Mouse (Mus musculus) cerebellum, postnatal 36 days (tissue): Measurements from ENCODE around the gene Agpat2.
A peak's percentile ranks its signal among the peaks of the same experiment; 100 is the strongest.

Experiments used
- DNase-seq, 2 experiments: peaks; one replicate each; pipeline ENCODE4 v3.0.0; 2021 to 2022; ENCODE audit warnings: mixed read lengths in 2 of 2

Agpat2 gene

DNA sequence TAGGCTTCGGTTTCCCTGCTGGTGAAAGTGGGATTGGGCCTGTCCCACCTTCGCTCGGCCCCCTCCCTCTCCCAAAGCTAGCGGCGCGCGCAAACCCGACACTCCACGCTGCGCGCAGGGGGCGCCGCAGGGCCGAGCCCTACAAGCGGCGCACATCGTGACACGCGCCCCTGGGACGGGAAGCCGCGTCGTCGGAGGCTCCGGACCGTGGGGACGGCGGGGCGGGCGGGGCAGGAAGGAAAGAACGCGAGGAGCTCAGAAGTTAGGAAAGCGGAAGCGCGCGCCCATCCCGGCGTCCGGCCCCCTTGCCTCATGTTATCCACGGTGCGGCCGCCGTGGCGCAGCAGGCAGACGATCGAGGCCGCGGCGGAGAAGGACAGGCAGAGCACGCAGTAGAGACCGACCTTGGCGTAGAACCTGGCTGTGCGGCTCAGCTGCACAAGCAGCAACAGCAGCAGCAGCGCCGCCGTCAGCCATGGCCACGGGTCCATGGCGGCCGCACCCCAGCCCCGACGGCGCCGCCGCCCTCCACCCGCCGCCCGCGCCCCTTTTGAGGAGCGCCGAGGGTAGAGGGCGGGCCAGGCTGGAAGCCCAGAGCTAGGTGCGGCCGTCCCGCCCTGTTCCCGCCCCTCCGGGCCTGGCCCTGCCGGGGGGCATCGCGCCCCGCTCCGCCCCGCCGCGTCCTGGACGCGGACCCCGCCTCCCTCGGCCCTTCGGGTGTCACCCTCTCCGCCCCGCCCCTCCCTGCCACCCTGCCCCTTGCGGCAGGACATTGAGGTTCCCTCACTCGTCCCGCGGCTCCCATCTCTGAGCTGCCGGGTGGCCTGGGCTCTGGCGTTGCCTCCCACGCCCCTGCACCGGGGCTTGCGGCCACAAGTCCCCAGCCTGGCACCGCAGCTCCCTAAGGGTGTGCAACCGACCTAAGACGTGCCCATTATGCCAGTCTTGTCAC lies at the start of gene Agpat2:
Gene Agpat2 (minus strand): TSS at position 698 of the 952 bp plus-strand sequence.
- DNase-seq = no peak

DNA sequence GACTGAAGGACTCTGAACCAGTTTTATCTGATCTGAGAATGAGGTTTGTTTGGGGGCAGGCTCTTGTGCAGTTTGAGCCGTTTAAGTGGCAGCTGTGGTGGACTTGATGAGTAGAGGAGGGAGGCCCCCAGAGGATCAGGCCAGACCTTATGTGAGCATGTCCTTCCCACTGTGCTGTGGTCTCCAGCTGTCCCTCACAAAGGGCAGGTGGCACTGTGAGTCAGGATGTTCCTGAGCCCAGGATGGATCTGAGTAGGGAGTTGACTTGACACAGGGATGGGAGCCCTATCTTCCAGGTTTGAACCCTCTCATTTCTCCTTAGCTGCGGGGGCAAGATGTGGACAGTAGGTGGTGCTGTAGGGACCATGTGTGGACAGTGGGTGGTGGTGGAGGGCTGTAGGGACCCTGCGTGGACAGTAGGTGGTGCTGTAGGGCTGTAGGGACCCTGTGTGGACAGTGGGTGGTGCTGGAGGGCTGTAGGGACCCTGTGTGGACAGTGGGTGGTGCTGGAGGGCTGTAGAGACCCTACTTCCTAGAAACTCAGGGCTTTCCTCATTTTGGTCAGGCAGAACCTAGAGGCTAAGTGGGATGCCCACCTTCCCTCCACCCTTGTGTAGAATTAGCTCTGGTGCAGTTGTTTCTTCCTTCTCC lies 42.6 kb upstream of the Agpat2 start:
- DNase-seq = peak; percentile 63 to 67

DNA sequence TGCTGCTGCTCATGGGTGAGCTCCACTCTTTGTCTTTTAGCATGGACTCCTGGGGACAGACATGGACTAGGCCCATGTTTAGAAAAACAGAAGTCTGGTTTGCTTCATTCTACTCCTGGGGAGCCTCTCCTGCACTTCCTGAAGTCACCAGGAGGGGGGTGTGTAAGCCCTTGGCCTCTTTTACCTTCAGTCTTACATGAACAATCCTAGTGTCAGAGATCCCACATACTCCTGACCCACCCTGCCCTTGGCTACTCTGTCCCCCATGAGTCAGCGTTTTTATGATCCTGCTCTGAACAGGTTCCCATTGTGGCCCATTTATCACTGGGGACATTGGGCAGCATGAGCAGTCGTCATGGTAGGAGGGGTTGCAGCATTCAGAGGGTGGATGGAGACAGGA lies 39.7 kb upstream of the Agpat2 start:
- peak in 1 of 2 experiments; percentile 30 for DNase-seq

GRCm38 (mm10) chr2:26641006-26641647 lies 36.9 kb upstream of the Agpat2 start:
- no peak for DNase-seq

DNA sequence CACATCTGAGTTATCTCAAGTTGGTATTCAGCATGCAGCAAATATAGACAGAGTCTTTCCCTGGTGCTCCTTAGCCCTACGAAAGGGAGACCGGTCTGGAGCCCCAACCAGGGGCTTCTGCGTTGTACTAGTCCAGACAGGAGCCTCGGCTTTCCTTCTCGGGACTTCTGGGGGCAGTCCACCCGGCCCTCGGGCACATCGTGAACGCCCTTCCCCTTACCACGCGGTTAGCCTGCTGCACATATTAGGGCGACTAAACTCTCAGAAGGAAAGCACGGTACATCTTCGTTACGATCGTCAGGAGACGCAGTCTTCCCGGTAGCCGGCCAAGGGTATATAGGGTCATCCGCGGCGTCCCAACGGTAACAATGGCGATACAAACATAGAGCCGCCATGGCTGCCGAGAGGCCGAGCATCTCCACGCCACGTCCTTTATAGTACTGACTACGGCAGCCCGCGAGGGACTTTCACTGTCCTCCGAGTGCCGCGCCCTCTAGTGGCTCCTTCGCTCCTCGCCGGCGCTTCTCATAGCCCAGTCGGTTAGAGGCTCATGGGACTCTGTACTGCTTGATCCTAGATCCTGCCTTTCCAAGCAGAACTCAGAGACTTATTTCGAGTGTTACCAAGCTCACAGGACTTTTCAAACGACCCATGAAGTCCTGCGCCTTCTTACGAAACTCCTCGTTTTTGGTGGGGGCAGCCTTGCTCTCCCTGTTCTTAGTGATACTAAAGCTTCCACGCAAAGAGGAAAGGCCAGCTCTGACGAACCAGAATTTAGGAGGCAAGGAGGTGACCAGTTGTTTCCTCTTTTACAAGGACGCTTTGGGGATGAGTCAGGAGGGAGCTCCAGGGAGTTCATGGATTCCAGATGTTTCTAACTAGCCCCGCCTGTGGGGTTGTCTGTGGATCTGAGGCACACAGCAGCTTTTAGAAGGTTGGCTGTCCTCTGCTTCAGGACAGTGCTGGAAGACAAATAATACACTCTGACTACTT lies 35.9 kb upstream of the Agpat2 start:
- peak; percentile 97 to 100 for DNase-seq

DNA sequence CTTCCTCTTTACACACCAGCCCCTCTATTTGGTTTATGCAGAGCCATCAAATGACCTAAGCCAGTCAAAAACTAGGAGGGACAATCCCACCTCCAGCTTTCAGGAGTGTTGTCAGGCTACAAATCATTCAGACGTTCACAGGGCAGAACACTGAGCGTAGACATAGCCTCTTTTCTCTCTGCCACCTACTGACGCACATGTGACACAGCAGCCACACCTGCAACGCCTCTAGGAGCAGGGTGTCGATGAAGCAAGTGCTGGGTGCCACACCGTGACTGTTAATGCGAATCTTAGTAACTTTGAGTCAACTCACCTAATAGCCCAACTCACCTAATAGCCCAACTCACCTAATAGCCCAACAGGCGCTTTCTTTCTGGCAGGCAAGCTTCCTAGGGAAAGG lies 34.9 kb upstream of the Agpat2 start:
- no peak for DNase-seq

DNA sequence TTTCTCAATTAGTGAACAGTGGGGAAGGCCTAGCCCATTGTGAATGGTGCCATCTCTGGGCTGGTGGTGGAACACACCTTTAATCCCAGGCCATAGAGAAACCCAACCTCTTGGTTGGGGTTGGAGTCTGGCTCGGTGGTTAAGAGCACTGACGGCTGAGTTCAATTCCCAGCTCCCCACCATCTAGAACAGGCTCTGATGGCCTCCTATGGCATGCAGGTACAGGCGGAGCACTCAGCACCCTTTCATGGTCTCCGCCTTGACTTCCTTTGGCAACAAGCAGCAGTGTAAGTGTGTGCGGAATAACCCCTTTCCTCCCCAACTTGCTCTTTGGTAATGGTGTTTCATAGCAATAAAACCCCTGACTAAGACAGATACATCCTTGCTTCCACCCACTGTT lies 34.4 kb upstream of the Agpat2 start:
- DNase-seq = no peak

GRCm38 (mm10) chr2:26638039-26638438 lies 33.8 kb upstream of the Agpat2 start:
- DNase-seq = no peak

GRCm38 (mm10) chr2:26637316-26637932 lies 33.2 kb upstream of the Agpat2 start:
- DNase-seq = no peak

GRCm38 (mm10) chr2:26636325-26636635 lies 32.1 kb upstream of the Agpat2 start:
- no peak for DNase-seq

- peak in 1 of 2 experiments; percentile 12 for DNase-seq
Observed at GRCm38 (mm10) chr2:26635489-26636324, 31.5 kb upstream of the Agpat2 start.

DNA sequence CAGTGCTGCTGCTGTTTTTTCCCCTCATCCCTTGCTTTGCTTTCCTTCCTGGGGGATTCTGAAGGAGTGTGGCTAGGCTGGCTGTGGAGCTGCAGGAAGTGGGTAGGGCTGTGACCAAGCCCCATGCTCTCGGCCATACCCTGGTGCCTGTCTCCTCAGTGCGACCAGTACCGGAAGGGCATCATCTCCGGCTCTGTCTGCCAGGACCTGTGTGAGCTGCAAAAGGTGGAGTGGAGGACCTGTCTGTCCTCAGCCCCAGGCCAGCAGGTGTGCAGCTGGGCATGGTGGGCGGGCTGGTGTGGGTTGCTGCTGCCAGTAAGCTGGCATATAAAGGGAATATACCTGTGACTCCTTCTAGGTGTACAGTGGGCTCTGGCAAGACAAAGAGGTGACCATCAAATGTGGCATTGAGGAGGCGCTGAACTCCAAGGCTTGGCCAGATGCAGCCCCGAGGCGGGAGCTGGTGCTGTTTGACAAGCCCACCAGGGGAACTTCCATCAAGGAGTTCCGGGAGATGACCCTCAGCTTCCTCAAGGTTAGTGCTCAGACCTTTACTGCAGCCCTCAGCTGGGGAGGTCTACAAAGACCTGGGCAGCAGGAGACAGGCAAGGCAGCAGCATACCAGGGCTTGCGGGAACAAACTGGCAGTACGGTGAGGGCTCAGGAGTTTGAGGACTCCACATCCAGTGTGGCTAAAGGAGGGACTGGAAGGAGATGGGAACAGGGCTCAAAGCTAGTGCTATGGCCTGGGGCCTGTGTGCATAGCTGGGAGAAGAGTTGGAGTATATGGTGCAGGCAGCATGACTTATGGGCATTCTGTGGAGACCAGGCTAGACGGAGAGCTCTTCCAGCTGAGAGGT lies 30.6 kb upstream of the Agpat2 start:
- DNase-seq = no peak

GRCm38 (mm10) chr2:26633953-26634530 lies 29.8 kb upstream of the Agpat2 start:
- no peak for DNase-seq

DNA sequence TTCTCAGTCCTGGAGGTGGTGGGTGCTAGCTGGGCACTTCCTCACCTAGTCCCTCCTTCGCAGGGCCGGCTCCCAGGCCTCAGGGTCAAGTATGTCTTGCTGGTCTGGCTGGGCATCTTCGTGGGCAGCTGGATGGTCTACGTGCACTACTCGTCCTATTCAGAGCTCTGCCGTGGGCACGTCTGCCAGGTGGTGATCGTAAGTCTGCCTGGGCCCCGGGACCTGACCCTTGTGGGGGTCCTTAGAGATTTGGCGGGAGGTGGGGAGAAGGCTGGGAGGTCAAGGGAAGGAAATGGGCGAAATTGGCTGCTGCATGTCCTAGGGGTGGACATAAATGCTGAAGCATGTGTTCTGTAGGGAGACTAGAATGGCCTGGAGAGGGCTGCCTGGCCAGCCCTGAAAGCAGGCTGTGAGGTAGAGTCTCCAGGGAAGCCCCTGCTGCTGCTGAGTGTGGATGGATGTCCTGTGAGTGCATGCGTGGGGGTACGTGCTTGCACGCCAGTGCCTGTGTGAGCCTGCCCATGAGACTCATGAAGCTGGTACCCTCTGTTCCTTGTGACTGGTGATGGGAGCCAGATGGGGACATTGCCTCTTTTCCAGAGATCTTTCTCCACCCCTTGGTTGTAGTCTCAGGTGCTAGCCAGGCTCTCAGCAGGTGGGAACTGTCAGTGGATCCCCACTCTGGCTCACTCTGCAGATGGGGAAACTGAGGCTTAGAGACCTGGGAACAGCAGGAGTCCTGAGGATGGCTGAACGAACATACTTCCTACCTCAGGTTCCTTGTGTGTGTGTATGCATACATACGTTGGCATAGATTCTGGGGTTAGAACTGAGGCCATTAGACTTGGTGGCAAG lies 28.6 kb upstream of the Agpat2 start:
- DNase-seq = no peak

DNA sequence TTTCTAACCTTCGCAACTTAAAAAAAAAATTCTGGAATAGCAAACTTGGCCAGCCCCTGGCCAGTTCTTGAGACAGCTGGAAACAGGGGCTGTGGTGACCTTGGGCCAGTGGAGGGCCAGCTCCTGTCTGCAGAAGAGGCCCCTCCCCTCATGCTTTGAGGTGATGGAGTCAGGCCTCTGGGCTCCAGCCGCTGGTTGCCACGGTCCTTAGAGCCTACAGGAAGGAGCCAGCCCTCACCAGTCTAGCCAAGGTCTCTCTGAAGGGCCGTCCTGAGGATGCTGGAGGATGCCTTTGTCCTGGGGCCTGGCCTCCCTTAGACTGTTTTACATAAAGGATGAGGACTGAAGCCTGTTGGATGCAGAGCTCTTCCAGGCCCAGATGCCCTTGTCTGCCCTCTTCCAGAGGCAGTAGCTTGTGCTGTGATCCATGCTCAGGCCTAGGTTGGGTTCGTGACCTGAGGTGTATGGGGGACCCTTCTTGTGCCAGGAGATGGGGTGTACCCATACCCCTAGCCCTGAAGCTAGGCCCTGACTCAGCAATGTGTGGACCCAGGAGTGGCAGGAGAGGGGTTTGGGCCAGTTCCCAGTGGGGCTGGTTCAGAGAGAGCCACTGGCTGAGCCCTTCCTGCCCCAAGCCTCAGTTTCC lies 24.7 kb upstream of the Agpat2 start:
- DNase-seq = peak in 1 of 2 experiments; percentile 31

GRCm38 (mm10) chr2:26627921-26628739 lies 23.9 kb upstream of the Agpat2 start, which contains the start of gene Fam69b:
Fam69b (plus strand) TSS chr2:26628457.
- DNase-seq = peak; percentile 86 to 89

DNA sequence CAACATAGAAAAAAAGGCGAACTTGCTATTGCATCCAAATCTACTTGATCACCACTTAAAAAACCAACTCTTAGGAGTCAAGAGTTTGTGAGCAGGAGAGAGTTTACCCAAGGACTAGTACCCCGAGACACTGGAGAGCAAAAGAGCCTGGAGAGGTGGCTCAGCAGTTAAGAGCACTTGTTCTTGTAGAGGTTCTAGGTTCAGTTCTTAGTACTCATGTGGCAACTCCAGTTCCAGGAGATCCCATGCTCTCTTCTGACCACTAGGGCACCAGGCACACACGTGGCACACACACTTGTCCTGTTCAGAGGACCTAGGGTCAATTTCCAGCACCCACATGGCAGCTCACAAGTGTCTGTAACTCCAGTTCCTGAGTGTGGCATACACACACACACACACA lies 21.9 kb upstream of the Agpat2 start:
- DNase-seq = no peak
